Mouse (Mus musculus) stomach, postnatal 0 days (tissue): ENCODE measurements around the gene Cdc42ep2. TPM values are rescaled to one million over a fixed set of nuclear protein-coding genes. Genes with fewer than 3 reads are reported as not detected.

Experiments
- ATAC-seq: fragments of 200-750 bp; cut with Nextera tagmentation; 2 replicates; pipeline ENCODE4 v1.8.0; 2017; ENCODE audit not compliant: low FRiP score, low TSS enrichment
- DNase-seq: peaks from one replicate; pipeline ENCODE4 v3.0.0-alpha.2; 2016; ENCODE audit warnings: low spot score
- H3K27ac ChIP-seq: fragments of 300-500 bp; sonication (generic); replicated peaks from 2 replicates; pipeline ENCODE4 v1.5.1; 2014; ENCODE audit warnings: mild to moderate bottlenecking, control low read depth
- H3K27me3 ChIP-seq: fragments of 300-500 bp; sonication (generic); 2 replicates; pipeline ENCODE4 v1.6.1; 2014; ENCODE audit warnings: low read length; ENCODE audit not compliant: control insufficient read depth, insufficient read depth
- H3K36me3 ChIP-seq: fragments of 300-500 bp; sonication (generic); 2 replicates; pipeline ENCODE4 v1.6.1; 2014; ENCODE audit warnings: low read length, mixed read lengths; ENCODE audit not compliant: control insufficient read depth, insufficient read depth
- H3K4me1 ChIP-seq: fragments of 300-500 bp; sonication (generic); replicated peaks from 2 replicates; pipeline ENCODE4 v1.6.1; 2014; ENCODE audit warnings: antibody characterized with exemption; ENCODE audit not compliant: control insufficient read depth, insufficient read depth
- H3K4me2 ChIP-seq: fragments of 300-500 bp; sonication (generic); replicated peaks from 2 replicates; pipeline ENCODE4 v1.6.1; 2014; ENCODE audit warnings: low read depth, mild to moderate bottlenecking, control low read depth, moderate library complexity
- H3K4me3 ChIP-seq: fragments of 300-500 bp; sonication (generic); 2 replicates; pipeline ENCODE4 v1.5.1; 2014; ENCODE audit warnings: low read depth, low read length, control low read depth
- H3K9ac ChIP-seq: fragments of 300-500 bp; sonication (generic); 2 replicates; pipeline ENCODE4 v1.6.1; 2014; ENCODE audit warnings: mild to moderate bottlenecking, low read length, control low read depth, mixed read lengths
- H3K9me3 ChIP-seq: fragments of 300-500 bp; sonication (generic); 2 replicates; pipeline ENCODE4 v1.6.1; 2016; ENCODE audit warnings: low read length; ENCODE audit not compliant: control insufficient read depth
- CTCF ChIP-seq: IDR thresholded peaks from 2 replicates; pipeline ENCODE4 v1.5.1; 2016; ENCODE audit warnings: antibody characterized with exemption, low read depth, mild to moderate bottlenecking, moderate library complexity
- EP300 ChIP-seq: optimal IDR thresholded peaks from 2 replicates; pipeline ENCODE3; 2016; ENCODE audit warnings: antibody characterized with exemption
- WGBS: fragments of 180-500 bp; shearing (Covaris S2); extraction: QIAGEN DNeasy Blood & Tissue Kit; methylation state at CpG from one replicate; pipeline ENCODE4 v1.1.7; 2014; 5-methylcytosine and 5-hydroxymethylcytosine counted together
- polyA plus RNA-seq: library from polyadenylated mRNA; unstranded; fragments of >200 nt; fragmentation: Nextera tagmentation; extraction: Ambion mirVana; gene quantifications from 2 replicates; pipeline ENCODE4 v1.2.1, GENCODE M21; 2015

Cdc42ep2 gene
- polyA plus RNA-seq, 1 experiment from 2014 or later: 7.9 TPM

DNA sequence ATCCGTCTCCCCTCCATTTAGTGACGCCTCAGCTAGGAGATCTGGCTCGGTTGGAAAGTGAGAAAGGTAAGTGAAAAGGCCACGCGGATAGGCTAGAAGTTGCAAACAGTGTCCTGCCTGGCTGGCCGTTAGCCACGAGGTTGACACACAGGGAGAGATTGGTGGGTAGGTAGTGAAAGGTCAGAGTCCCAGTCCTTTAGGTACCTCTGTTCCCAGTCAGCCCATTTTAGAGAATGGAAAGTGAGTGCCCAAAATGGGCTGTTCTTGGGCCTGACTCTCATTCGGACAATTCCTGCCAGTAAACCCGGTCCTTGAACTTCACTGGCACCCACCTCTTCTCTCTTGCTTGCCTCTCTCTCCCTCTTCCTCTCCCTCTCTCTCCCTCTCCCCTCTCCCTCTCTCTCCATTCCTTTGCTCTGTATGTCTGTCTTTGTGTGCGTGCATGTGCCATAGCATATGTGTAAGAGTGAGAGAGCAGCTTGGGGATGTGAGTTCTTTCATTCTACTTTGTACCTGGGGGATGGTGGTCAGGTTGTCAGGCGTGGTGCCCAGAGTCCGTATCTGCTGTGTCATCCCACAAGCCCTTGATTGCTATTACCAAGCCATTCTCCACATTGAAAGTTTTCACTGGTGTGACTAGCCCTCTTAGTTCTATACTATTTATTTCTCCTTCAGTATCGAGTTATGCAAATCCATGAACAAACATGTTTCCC lies 11.5 kb downstream of the Cdc42ep2 start, which contains the start of gene Dpf2:
Gene Dpf2 (minus strand): TSS at position 4 of the 713 bp plus-strand sequence.
- ATAC-seq: peak; percentile 3; the same call in 1 of the 2 replicates
- WGBS: 16% methylated on average over 13 of the region's 13 CpGs

GRCm38 (mm10) chr19:5912103-5913006 lies 12.3 kb downstream of the Cdc42ep2 start:
- H3K9ac ChIP-seq: peak overlapping the region; percentile 95
- peak overlapping the region; percentile 95 for H3K4me3 ChIP-seq
- H3K27ac ChIP-seq: peak overlapping the region; percentile 94
- peaks cover 6% of the 10 kb centered on the region for H3K4me1 ChIP-seq
- peaks cover 5% of the 10 kb centered on the region for H3K36me3 ChIP-seq
- peak; percentile 99 for DNase-seq
- peak; percentile 96 for ATAC-seq
- WGBS: under 1% methylated on average over 57 of the region's 59 CpGs
- TF ChIP-seq CTCF (peak; percentile 53), EP300 (no peak)
- peak overlapping the region; percentile 71 for H3K4me2 ChIP-seq
- H3K27me3 ChIP-seq: no peaks in the 10 kb centered on the region
- no peaks in the 10 kb centered on the region for H3K9me3 ChIP-seq

More for the DNA sequence above, 11.5 kb downstream of the Cdc42ep2 start, which contains the start of gene Dpf2:
- Histone ChIP-seq H3K27me3 (no peaks in the 10 kb centered on the region), H3K9ac (peak within 1 kb of the TSS; percentile 95), H3K4me1 (peaks cover 6% of the 10 kb centered on the region), H3K36me3 (peaks cover 11% of the 10 kb centered on the region), H3K27ac (peak within 1 kb of the TSS; percentile 94), H3K4me2 (peak within 1 kb of the TSS; percentile 71), H3K4me3 (peak within 1 kb of the TSS; percentile 95), H3K9me3 (no peaks in the 10 kb centered on the region)
- TF ChIP-seq CTCF (no peak), EP300 (no peak)
- DNase-seq: no peak

- H3K4me1 ChIP-seq: peaks cover 6% of the 10 kb centered on the region
- ATAC-seq: no peak
Observed at GRCm38 (mm10) chr19:5911430-5912102, 13.1 kb downstream of the Cdc42ep2 start.

DNA sequence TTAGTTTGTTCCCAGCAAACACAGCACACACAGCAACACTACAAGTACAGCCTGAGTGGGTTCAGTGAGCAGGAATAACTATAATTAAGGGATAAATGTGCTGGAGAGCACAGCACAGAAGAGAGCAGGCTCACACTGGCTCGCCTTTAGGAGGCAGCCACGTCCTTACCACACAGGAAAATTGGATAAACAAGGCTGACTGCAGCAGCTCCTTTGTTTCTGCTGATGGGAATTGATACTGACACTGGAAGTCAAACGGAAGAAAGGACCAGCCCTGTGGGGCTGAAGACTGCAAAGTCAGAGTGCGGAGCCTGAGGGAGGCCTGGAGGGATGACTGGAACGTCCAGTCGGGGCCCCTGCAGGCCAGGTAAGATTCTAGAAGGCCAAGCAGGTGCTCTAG lies 14.4 kb downstream of the Cdc42ep2 start:
- Histone ChIP-seq H3K27me3 (no peaks in the 10 kb centered on the region), H3K9me3 (no peaks in the 10 kb centered on the region), H3K36me3 (peaks cover 15% of the 10 kb centered on the region), H3K4me2 (peak overlapping the region; percentile 35), H3K9ac (no peak overlapping the region), H3K4me3 (0 out of 2 replicates have a peak overlapping the region, but pooled peaks have one; percentile 3), H3K27ac (peak overlapping the region; percentile 24; the same call in 1 of the 2 replicates), H3K4me1 (peaks cover 6% of the 10 kb centered on the region)
- TF ChIP-seq CTCF (peak; percentile 33; the same call in 1 of the 2 replicates), EP300 (no peak)
- no peak for ATAC-seq
- DNase-seq: peak; percentile 41
- WGBS: 31% methylated on average over 6 of the region's 6 CpGs

More at GRCm38 (mm10) chr19:5911430-5912102, 13.1 kb downstream of the Cdc42ep2 start:
- H3K27me3 ChIP-seq: no peaks in the 10 kb centered on the region
- peaks cover 6% of the 10 kb centered on the region; the same call in 1 of the 2 replicates for H3K36me3 ChIP-seq
- no peak for DNase-seq
- peak overlapping the region; percentile 95 for H3K9ac ChIP-seq
- no peaks in the 10 kb centered on the region for H3K9me3 ChIP-seq
- peak overlapping the region; percentile 71 for H3K4me2 ChIP-seq
- no peak for TF ChIP-seq CTCF
- no peak for TF ChIP-seq EP300
- WGBS: under 1% methylated on average over 14 of the region's 14 CpGs
- peak overlapping the region; percentile 94 for H3K27ac ChIP-seq
- peak overlapping the region; percentile 95 for H3K4me3 ChIP-seq

DNA sequence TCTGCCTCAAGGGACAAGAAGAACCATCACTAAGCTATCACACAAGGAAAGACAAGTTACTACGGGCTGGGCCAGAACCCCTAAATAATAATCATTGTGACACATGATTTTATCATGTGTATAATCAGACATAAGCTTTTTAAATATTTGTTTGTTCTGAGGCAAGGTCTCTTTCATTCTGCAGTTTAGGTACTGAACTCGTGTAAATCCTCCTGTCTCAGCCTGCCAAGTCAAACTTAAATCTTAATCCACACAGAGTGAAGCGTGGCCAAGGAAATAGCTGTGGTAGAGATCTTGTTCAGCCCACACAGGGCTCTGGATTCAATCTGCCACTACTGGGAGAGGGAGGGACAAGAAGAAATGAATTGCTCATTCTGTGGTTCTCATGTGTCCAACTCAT lies 17.3 kb downstream of the Cdc42ep2 start:
- ATAC-seq: no peak
- Histone ChIP-seq H3K27ac (no peak overlapping the region), H3K9me3 (no peaks in the 10 kb centered on the region), H3K27me3 (no peaks in the 10 kb centered on the region), H3K36me3 (peaks cover 36% of the 10 kb centered on the region), H3K9ac (no peak overlapping the region), H3K4me2 (no peak overlapping the region), H3K4me1 (peaks cover 3% of the 10 kb centered on the region; the same call in 1 of the 2 replicates), H3K4me3 (no peak overlapping the region)
- 51% methylated on average over 3 of the region's 3 CpGs for WGBS
- DNase-seq: no peak
- TF ChIP-seq EP300 (no peak), CTCF (no peak)
